Mouse (Mus musculus): ENCODE data around the gene Nlrp9c. TPM values are rescaled to one million over a fixed set of nuclear protein-coding genes. Genes with fewer than 3 reads are reported as not detected.
"Not testable (repeated sequence)": the region's sequence is repeated elsewhere in the genome, so short reads cannot be mapped to it uniquely, and the experiment has no call there.

Nlrp9c gene
- polyA plus RNA-seq (2014; fragmentation: Nextera tagmentation; extraction: Ambion mirVana) = not detected in 2 replicates

- 70% methylated on average over 2 of the region's 2 CpGs for WGBS
- ATAC-seq (ENCODE audit: low FRiP score, low TSS enrichment); H3K4me2 ChIP-seq (replicated peaks; ENCODE audit: low read depth, low read length); H3K27me3 ChIP-seq (ENCODE audit: control insufficient read depth, insufficient read depth, low read length); H3K4me3 ChIP-seq (ENCODE audit: low read length); H3K36me3 ChIP-seq (ENCODE audit: control insufficient read depth, insufficient read depth, low read length); H3K9ac ChIP-seq (ENCODE audit: low read depth, low read length); H3K4me1 ChIP-seq (ENCODE audit: control insufficient read depth, insufficient read depth, low read length); H3K27ac ChIP-seq (ENCODE audit: low read depth, low read length); H3K9me3 ChIP-seq (ENCODE audit: control insufficient read depth, low read length): not testable (repeated sequence)
Observed at GRCm38 (mm10) chr7:26403600-26403999, at the start of gene Nlrp9c. Gene Nlrp9c, minus strand, starts transcription at chr7:26403700.

- H3K4me3 ChIP-seq (ENCODE audit: low read length) = no peak within 1 kb of the TSS
- 87% methylated on average over 5 of the region's 5 CpGs for WGBS
- H3K36me3 ChIP-seq (ENCODE audit: control insufficient read depth, insufficient read depth, low read length) = no peaks in the 10 kb centered on the region
- H3K4me1 ChIP-seq (ENCODE audit: control insufficient read depth, insufficient read depth, low read length) = no peaks in the 10 kb centered on the region
- ATAC-seq (ENCODE audit: low FRiP score, low TSS enrichment) = no peak
- no peak within 1 kb of the TSS for H3K27ac ChIP-seq (ENCODE audit: low read depth, low read length)
- H3K9ac ChIP-seq (ENCODE audit: low read depth, low read length) = no peak within 1 kb of the TSS
- H3K4me2 ChIP-seq (replicated peaks; ENCODE audit: low read depth, low read length) = no peak within 1 kb of the TSS
- no peaks in the 10 kb centered on the region for H3K9me3 ChIP-seq (ENCODE audit: control insufficient read depth, low read length)
- H3K27me3 ChIP-seq (ENCODE audit: control insufficient read depth, insufficient read depth, low read length) = no peaks in the 10 kb centered on the region
Observed at GRCm38 (mm10) chr7:26434813-26435212, 31.3 kb upstream of the Nlrp9c start, which contains the start of gene Nlrp4a. Gene Nlrp4a, plus strand, starts transcription at chr7:26435113.

- 91% methylated on average over 6 of the region's 6 CpGs for WGBS
- not testable (repeated sequence) for H3K9me3 ChIP-seq (ENCODE audit: control insufficient read depth, low read length); H3K4me1 ChIP-seq (ENCODE audit: control insufficient read depth, insufficient read depth, low read length); ATAC-seq (ENCODE audit: low FRiP score, low TSS enrichment); H3K36me3 ChIP-seq (ENCODE audit: control insufficient read depth, insufficient read depth, low read length); H3K27ac ChIP-seq (ENCODE audit: low read depth, low read length); H3K9ac ChIP-seq (ENCODE audit: low read depth, low read length); H3K4me2 ChIP-seq (replicated peaks; ENCODE audit: low read depth, low read length); H3K27me3 ChIP-seq (ENCODE audit: control insufficient read depth, insufficient read depth, low read length); H3K4me3 ChIP-seq (ENCODE audit: low read length)
Observed at GRCm38 (mm10) chr7:26391811-26392210, 11.7 kb downstream of the Nlrp9c start.

GRCm38 (mm10) chr7:26391137-26391536 lies 12.4 kb downstream of the Nlrp9c start:
- WGBS = 81% methylated on average over 2 of the region's 2 CpGs

GRCm38 (mm10) chr7:26386691-26387090 lies 16.8 kb downstream of the Nlrp9c start:
- not testable (repeated sequence) for H3K9me3 ChIP-seq (ENCODE audit: control insufficient read depth, low read length); H3K36me3 ChIP-seq (ENCODE audit: control insufficient read depth, insufficient read depth, low read length); H3K9ac ChIP-seq (ENCODE audit: low read depth, low read length); H3K27me3 ChIP-seq (ENCODE audit: control insufficient read depth, insufficient read depth, low read length); H3K4me2 ChIP-seq (replicated peaks; ENCODE audit: low read depth, low read length); H3K4me3 ChIP-seq (ENCODE audit: low read length); H3K4me1 ChIP-seq (ENCODE audit: control insufficient read depth, insufficient read depth, low read length); H3K27ac ChIP-seq (ENCODE audit: low read depth, low read length); ATAC-seq (ENCODE audit: low FRiP score, low TSS enrichment)
- WGBS = 89% methylated on average over 5 of the region's 5 CpGs

More at GRCm38 (mm10) chr7:26391137-26391536, 12.4 kb downstream of the Nlrp9c start:
- ATAC-seq (ENCODE audit: low FRiP score, low TSS enrichment); H3K9ac ChIP-seq (ENCODE audit: low read depth, low read length); H3K4me2 ChIP-seq (replicated peaks; ENCODE audit: low read depth, low read length); H3K9me3 ChIP-seq (ENCODE audit: control insufficient read depth, low read length); H3K27ac ChIP-seq (ENCODE audit: low read depth, low read length); H3K4me3 ChIP-seq (ENCODE audit: low read length); H3K27me3 ChIP-seq (ENCODE audit: control insufficient read depth, insufficient read depth, low read length); H3K36me3 ChIP-seq (ENCODE audit: control insufficient read depth, insufficient read depth, low read length); H3K4me1 ChIP-seq (ENCODE audit: control insufficient read depth, insufficient read depth, low read length): not testable (repeated sequence)

- H3K27me3 ChIP-seq (ENCODE audit: control insufficient read depth, insufficient read depth, low read length) = no peaks in the 10 kb centered on the region
- H3K9ac ChIP-seq (ENCODE audit: low read depth, low read length) = no peak overlapping the region
- H3K36me3 ChIP-seq (ENCODE audit: control insufficient read depth, insufficient read depth, low read length) = no peaks in the 10 kb centered on the region
- 92% methylated on average over 1 of the region's 1 CpGs for WGBS
- no peak overlapping the region for H3K27ac ChIP-seq (ENCODE audit: low read depth, low read length)
- H3K4me1 ChIP-seq (ENCODE audit: control insufficient read depth, insufficient read depth, low read length) = no peaks in the 10 kb centered on the region
- no peak overlapping the region for H3K4me3 ChIP-seq (ENCODE audit: low read length)
- H3K4me2 ChIP-seq (replicated peaks; ENCODE audit: low read depth, low read length) = no peak overlapping the region
- no peak for ATAC-seq (ENCODE audit: low FRiP score, low TSS enrichment)
- no peaks in the 10 kb centered on the region for H3K9me3 ChIP-seq (ENCODE audit: control insufficient read depth, low read length)
Observed at GRCm38 (mm10) chr7:26380807-26381206, 22.7 kb downstream of the Nlrp9c start.

- not testable (repeated sequence) for ATAC-seq (ENCODE audit: low FRiP score, low TSS enrichment); H3K9me3 ChIP-seq (ENCODE audit: control insufficient read depth, low read length); H3K36me3 ChIP-seq (ENCODE audit: control insufficient read depth, insufficient read depth, low read length)
Observed at GRCm38 (mm10) chr7:26373221-26373620, 30.3 kb downstream of the Nlrp9c start.

GRCm38 (mm10) chr7:26356719-26357118 lies 46.8 kb downstream of the Nlrp9c start:
- WGBS = 84% methylated on average over 4 of the region's 6 CpGs
- H3K36me3 ChIP-seq (ENCODE audit: control insufficient read depth, insufficient read depth, low read length); H3K9me3 ChIP-seq (ENCODE audit: control insufficient read depth, low read length); H3K4me2 ChIP-seq (replicated peaks; ENCODE audit: low read depth, low read length); H3K9ac ChIP-seq (ENCODE audit: low read depth, low read length); ATAC-seq (ENCODE audit: low FRiP score, low TSS enrichment); H3K4me1 ChIP-seq (ENCODE audit: control insufficient read depth, insufficient read depth, low read length); H3K4me3 ChIP-seq (ENCODE audit: low read length); H3K27me3 ChIP-seq (ENCODE audit: control insufficient read depth, insufficient read depth, low read length); H3K27ac ChIP-seq (ENCODE audit: low read depth, low read length): not testable (repeated sequence)

More at GRCm38 (mm10) chr7:26373221-26373620, 30.3 kb downstream of the Nlrp9c start:
- WGBS = 90% methylated on average over 5 of the region's 5 CpGs
- not testable (repeated sequence) for H3K27ac ChIP-seq (ENCODE audit: low read depth, low read length); H3K4me2 ChIP-seq (replicated peaks; ENCODE audit: low read depth, low read length); H3K27me3 ChIP-seq (ENCODE audit: control insufficient read depth, insufficient read depth, low read length); H3K9ac ChIP-seq (ENCODE audit: low read depth, low read length); H3K4me1 ChIP-seq (ENCODE audit: control insufficient read depth, insufficient read depth, low read length); H3K4me3 ChIP-seq (ENCODE audit: low read length)

GRCm38 (mm10) chr7:26352258-26352657 lies 51.2 kb downstream of the Nlrp9c start:
- not testable (repeated sequence) for H3K27ac ChIP-seq (ENCODE audit: low read depth, low read length); H3K4me1 ChIP-seq (ENCODE audit: control insufficient read depth, insufficient read depth, low read length); H3K27me3 ChIP-seq (ENCODE audit: control insufficient read depth, insufficient read depth, low read length); H3K4me2 ChIP-seq (replicated peaks; ENCODE audit: low read depth, low read length); H3K9me3 ChIP-seq (ENCODE audit: control insufficient read depth, low read length); H3K4me3 ChIP-seq (ENCODE audit: low read length); H3K9ac ChIP-seq (ENCODE audit: low read depth, low read length); H3K36me3 ChIP-seq (ENCODE audit: control insufficient read depth, insufficient read depth, low read length); ATAC-seq (ENCODE audit: low FRiP score, low TSS enrichment)
- WGBS = 88% methylated on average over 2 of the region's 3 CpGs

Data from kidney, embryonic 14.5 days (tissue).